Mouse (Mus musculus) erythroblast, embryonic 14.5 days (primary cell): ENCODE measurements at regions not wholly inside any gene's neighbourhood (a gene's known extent, or its start where the extent isn't known, plus 50 kb on each side); places are given as distances from the start of the nearest gene placed in this dataset.

ENCODE experiments used
- GATA1 ChIP-seq: IDR thresholded peaks from 2 replicates; pipeline ENCODE4 v1.6.1; 2012; ENCODE audit warnings: low read length, inconsistent platforms, mixed read lengths
- TAL1 ChIP-seq: IDR thresholded peaks from 3 replicates; pipeline ENCODE4 v1.6.1; 2012; ENCODE audit warnings: low read length, inconsistent platforms, mixed read lengths

DNA sequence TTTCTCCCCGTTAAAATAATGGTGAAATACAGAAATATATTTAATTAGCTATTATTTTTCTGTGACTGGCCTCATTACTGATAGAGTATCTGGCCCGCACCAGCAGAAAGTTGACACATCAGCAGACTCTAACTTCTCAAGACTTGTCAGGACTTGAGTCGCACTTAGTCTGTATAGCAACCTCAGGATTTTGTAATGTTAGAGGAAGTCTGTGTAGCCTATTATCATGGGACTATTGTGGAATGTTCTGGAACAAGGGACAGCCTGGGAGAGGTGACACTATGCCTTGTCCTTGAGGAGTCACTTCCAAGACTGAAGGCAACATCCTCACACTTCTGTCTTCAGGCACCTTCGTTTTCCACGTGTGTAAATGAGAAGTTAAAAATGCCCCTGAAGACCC is 223.8 kb upstream of the Habp2 start:
- TF ChIP-seq GATA1 (no peak), TAL1 (no peak)
